Mouse (Mus musculus) adrenal gland (tissue): Measurements from ENCODE around the gene Rbm44.

ENCODE experiments used
- intact Hi-C: fragments of 180-260 bp; cut with DNase I; formaldehyde crosslinking; loops from one replicate; pipeline ENCODE4 v1.15.1; 2025
- long read RNA-seq, 2 experiments: library from polyadenylated mRNA; unstranded; transcript quantifications; one replicate each; pipeline ENCODE4 v2.0.0; 2020; ENCODE audit warnings: borderline replicate concordance in 1 of 2; ENCODE audit not compliant: insufficient replicate concordance in 1 of 2

Gene Rbm44
- long read RNA-seq, experiment 1 = 0 reads
- long read RNA-seq, experiment 2 = 0 reads

DNA sequence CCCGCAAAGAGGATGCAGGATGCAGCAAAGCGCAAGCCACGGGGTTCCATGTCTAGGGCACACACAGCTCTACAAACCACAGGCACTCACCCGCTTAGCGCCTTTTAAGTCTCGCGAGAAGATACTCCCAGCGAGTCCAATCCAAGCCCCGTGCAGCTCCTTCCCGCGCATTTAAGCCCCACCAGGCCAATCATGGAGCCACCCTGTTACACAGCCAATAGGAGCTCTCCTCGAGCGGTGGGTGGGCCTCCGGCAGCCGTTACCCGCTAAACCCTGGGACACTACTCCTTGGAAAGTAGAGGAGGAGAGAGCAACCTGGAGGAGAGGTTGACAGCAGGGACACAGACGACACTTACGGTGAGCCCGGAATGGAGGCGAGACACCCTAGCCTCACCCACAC lies at the start of gene Rbm44:
Gene Rbm44, plus strand, starts transcription at position 277 of the 400 bp plus-strand sequence.
- intact Hi-C loops = no loop called here

GRCm38 (mm10) chr1:91095258-91095657 lies 49.6 kb upstream of the Rbm44 start:
- intact Hi-C loops = loop anchor here (5.0 kb wide), 2 partner anchors 58 to 123 kb away; no protein-coding TSS in a partner anchor

- intact Hi-C loops = loop anchor here (5.0 kb wide), 2 partner anchors 59 to 124 kb away; no protein-coding TSS in a partner anchor
Measured at GRCm38 (mm10) chr1:91095853-91096252, 49.0 kb upstream of the Rbm44 start.

DNA sequence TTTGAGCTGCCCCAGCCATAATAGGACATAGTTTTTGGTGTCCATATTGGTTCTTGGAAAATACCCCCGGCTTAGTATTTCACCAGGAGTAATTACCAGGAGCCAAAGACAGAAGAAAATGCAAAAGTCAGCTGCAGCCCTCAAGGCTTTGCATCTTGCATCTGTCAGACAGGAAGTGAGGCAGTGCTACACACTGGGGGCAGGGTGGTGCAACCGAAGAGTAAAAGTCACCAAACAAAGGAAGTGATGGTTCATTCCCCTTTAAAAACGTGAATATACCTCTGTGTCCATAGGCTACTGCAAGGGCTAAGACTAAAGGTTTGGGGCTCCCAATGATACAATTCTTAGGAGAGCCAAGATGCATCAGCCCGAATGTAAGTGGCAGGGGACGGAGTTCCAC lies 48.4 kb upstream of the Rbm44 start:
- intact Hi-C loops = loop anchor here (5.0 kb wide), 2 partner anchors 59 to 124 kb away; no protein-coding TSS in a partner anchor

- intact Hi-C loops = loop anchor here (5.0 kb wide), 2 partner anchors 60 to 125 kb away; no protein-coding TSS in a partner anchor
Measured at GRCm38 (mm10) chr1:91097283-91097834, 47.5 kb upstream of the Rbm44 start.

DNA sequence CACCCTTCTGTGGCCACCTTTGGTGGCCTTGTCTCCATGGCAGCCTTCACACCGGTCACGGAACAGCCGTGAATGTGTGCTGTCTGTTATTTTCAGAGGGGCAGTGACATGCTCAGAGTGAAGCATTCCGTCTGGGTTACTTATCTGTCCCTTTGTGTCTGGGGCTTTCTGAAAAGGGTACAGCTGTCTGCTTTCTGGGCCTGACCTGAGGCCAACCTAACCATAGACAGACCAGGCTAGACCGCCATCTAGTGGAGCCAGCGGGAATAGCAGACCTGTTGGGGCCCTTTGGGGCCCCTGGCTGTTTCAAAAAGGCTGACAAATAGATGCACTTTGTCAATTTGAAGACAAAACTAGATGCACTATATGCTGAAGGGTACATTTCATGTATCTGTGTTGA lies 46.0 kb upstream of the Rbm44 start:
- intact Hi-C loops = loop anchor here (5.0 kb wide), 2 partner anchors 62 to 127 kb away; no protein-coding TSS in a partner anchor

GRCm38 (mm10) chr1:91101709-91102440 lies 43.0 kb upstream of the Rbm44 start:
- intact Hi-C loops = no loop called here

DNA sequence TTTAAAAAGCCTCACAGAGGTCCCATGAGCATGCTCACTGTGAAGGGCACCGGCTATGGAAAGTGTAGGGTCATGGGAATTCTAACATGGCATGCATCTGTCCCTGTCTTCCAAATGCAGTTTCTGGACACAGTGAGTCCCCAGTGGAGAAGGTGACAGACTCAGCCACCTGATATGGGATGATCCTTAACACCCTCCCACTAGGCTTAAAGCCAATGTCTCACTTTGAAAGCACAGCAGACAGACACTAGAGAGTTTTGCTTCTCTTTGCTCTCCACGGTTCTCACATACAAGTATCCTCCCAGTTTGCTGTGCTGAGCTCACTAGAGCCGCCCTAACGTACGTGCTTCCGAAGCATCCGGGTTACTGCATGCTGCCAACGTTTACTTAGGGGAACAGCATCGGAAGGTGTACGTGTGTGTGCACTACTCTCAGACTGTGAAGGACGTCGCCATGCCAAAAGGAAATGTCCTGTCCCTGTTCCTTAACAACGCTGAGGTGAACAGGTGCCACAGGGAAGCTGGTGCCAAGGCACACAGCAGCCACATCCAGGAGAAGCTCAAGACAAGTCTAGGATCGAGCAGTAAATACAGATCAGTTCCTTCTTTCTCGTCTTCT lies 41.4 kb upstream of the Rbm44 start:
- intact Hi-C loops = no loop called here

DNA sequence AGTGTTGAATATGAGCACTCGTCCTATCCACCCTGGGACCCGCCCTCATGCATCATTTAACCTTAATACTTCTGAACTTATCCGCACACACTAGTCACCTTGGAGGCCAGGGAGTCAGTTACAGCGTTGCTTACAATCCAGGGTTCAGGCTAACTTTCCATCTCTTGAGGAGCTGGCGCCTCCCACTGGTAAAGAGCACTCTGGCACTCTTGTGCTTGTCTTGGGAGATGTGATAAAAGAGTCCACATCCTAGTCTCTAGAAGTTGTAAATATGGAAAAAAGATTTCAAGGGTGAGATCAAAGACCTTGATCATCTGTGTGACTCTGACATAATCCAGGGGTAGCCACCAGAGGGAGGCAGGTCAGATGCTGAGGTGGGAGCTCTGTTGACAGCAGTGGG lies 37.3 kb upstream of the Rbm44 start:
- intact Hi-C loops = no loop called here

DNA sequence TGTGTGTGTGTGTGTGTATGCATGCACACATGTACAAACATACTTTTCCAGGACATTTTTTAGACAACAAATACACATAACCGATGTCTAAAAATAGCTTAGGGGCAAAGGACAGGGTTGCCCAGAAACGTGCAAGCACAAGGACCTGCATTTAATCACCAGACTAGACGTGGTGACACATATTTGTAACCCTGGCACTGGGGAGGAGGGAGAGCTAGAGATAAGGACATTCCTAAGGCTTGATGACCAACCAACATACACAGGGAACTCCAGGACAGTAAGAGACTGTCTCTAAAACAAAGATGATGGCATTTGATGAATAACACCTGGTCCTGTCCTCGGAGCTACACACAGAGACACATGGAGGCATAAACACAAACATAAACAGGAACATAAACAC lies 35.6 kb upstream of the Rbm44 start:
- intact Hi-C loops = no loop called here

DNA sequence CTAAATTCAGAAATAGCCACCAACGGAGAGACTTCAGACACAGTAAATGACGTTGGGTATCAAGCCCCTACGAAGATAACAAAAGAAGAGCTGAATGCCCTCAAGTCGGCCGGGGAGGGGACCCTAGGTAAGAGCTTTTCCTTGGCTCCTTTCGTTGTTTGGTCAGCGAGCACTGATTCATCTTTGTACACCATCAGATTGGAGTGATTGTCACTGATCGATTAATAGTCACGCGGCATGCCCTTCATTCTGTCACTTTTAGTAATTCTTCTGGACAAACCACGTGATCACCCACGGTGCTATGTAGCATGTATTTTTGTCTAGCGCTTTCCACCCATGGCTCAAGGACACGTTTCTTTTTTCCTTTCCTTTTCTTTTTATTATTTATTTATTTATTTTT lies 32.7 kb upstream of the Rbm44 start:
- intact Hi-C loops = no loop called here

DNA sequence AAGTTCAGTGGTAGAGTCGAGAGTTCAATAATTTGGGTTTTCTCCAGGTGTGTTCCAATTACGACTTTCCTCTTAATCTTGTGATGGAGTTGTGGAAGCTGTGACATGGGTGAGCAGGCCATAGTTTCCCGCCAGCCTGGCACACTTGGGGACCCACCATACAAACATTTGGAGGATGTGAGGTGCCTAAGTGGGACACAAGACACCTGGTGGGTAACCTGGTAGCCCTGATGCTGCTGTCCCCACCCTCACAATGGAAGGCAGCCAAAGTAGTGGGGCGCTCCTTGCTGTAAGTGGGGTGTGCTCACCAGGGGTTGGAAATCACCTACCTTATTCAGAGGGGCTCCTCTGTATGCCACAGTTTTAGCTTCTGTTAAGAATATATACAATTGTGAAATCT lies 32.3 kb upstream of the Rbm44 start:
- intact Hi-C loops = no loop called here

DNA sequence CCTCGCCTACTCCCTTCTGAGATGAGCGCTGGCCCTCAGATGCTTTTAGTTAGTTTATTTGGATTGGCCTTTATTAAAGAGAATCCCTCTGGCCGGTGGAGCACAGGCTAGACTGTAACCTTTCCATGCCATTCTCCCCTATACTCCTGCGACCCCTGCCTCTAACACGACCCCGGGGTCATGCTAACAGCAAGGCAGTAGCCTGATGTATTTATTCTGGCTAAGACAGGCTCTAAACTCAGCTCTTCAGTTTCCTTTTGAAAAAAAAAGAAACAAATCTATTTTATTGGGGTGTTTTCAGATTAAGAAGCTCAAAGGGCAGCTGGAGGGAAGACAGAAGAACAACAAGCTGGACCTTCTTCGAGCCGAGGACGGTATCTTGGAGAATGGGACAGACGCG lies 22.8 kb upstream of the Rbm44 start:
- intact Hi-C loops = no loop called here

- intact Hi-C loops = no loop called here
Measured at GRCm38 (mm10) chr1:91123004-91123403, 21.9 kb upstream of the Rbm44 start.

DNA sequence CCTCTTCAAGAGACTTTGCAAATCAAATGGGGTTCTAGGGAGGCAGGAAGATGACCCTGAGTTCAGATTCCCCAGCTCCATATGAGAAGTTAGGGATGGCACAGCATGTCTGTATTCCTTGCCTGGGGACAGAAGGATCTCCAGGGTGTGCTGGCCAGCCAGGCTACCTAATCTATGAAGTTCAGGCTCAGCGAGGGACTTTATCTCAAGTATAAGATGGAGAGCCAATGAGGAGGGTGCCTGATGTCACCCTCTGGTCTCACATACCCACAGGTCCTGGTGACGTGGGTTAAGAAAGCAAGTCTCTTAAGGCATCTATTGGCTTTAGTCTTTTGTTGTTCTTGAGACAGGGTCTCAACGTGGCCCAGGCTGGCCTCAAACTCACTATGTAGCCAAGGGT lies 21.4 kb upstream of the Rbm44 start:
- intact Hi-C loops = no loop called here

GRCm38 (mm10) chr1:91128849-91129248 lies 16.0 kb upstream of the Rbm44 start:
- intact Hi-C loops = no loop called here

- intact Hi-C loops = no loop called here
Measured at GRCm38 (mm10) chr1:91137036-91137435, 7.9 kb upstream of the Rbm44 start.

GRCm38 (mm10) chr1:91151509-91151908 lies 6.6 kb downstream of the Rbm44 start:
- intact Hi-C loops = no loop called here

DNA sequence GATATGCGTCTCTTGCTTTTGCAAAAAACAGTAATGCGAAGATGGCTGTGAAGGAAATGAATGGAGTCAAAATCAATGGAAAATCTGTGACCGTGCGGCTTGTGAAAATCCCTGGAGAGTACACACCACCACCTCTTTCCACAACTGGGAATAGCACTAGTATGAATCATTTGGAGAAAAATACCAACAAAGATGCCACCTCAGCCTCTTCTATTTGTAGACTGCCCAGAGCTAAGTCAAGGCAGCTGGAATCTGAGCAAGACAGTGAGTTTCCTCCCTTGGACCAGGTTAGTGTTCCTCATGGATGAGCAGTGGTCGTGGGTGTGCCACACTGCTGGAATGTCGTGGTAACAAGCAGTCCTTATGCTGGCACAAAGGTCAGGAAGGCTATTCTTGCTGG lies 21.9 kb downstream of the Rbm44 start:
- intact Hi-C loops = no loop called here

GRCm38 (mm10) chr1:91169157-91169556 lies 24.3 kb downstream of the Rbm44 start:
- intact Hi-C loops = no loop called here

- intact Hi-C loops = loop anchor here (10.0 kb wide), 1 partner anchor 170 kb away; no protein-coding TSS in a partner anchor
Measured at GRCm38 (mm10) chr1:91174796-91175195, 29.9 kb downstream of the Rbm44 start.

DNA sequence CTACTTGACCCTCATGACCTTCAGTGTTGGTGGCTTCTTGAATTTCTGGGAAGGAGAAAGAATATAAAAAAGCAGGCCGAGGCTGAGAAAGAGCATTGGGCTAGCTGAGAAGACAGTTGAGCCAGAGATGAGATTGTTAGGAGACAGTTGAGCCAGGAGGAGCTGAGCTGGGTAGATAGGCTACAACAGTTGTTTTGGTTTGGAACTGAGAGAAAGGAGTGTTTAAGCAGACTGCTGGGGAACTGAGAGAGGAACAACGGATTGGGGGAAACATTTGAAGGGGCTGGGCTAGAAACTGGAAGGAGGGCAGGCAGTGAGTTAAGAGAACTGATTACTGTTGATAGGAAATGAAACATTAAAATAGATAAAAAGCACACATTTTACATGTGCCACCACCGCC lies 31.1 kb downstream of the Rbm44 start:
- intact Hi-C loops = loop anchor here (10.0 kb wide), 1 partner anchor 169 kb away; no protein-coding TSS in a partner anchor
